Mouse (Mus musculus) cortical plate, adult 2 months (tissue): ENCODE measurements at regions not wholly inside any gene's neighbourhood (a gene's known extent, or its start where the extent isn't known, plus 50 kb on each side); places are given as distances from the start of the nearest gene placed in this dataset.

Experiments
- H3K27ac ChIP-seq: fragments of 200-500 bp; 2 replicates; pipeline ENCODE4 v1.5.1; 2012; ENCODE audit warnings: low read length, control low read depth, inconsistent platforms; ENCODE audit not compliant: insufficient read depth
- H3K4me1 ChIP-seq: fragments of 200-500 bp; 2 replicates; pipeline ENCODE4 v1.6.1; 2011; ENCODE audit warnings: low read length; ENCODE audit not compliant: control insufficient read depth, insufficient read depth
- H3K4me3 ChIP-seq: fragments of 200-500 bp; 2 replicates; pipeline ENCODE4 v1.5.1; 2011; ENCODE audit warnings: mild to moderate bottlenecking, low read length, control low read depth; ENCODE audit not compliant: insufficient read depth
- CTCF ChIP-seq: fragments of 200-500 bp; IDR thresholded peaks from 2 replicates; pipeline ENCODE4 v1.5.1; 2011; ENCODE audit warnings: mild to moderate bottlenecking, control low read depth, low read length; ENCODE audit not compliant: insufficient read depth; ENCODE audit errors: extremely low read depth
- POLR2A ChIP-seq: fragments of 200-500 bp; IDR thresholded peaks from 2 replicates; pipeline ENCODE4 v1.6.1; 2011; ENCODE audit warnings: mild to moderate bottlenecking, low read length, control low read depth; ENCODE audit not compliant: insufficient read depth; ENCODE audit errors: extremely low read depth

- Histone ChIP-seq H3K4me1 (no peaks in the 10 kb centered on the region; the same call in 1 of the 2 replicates), H3K27ac (no peak overlapping the region), H3K4me3 (no peak overlapping the region)
- TF ChIP-seq CTCF: no peak
- no peak for TF ChIP-seq POLR2A
These were observed 135.0 kb downstream of the Zfp706 start for GRCm38 (mm10) chr15:36872566-36872965.

- H3K4me3 ChIP-seq: no peak overlapping the region
- H3K27ac ChIP-seq: no peak overlapping the region
- TF ChIP-seq POLR2A: no peak
- TF ChIP-seq CTCF: no peak
- no peaks in the 10 kb centered on the region; the same call in 1 of the 2 replicates for H3K4me1 ChIP-seq
These were observed 136.9 kb downstream of the Zfp706 start for GRCm38 (mm10) chr15:36870717-36871116.

DNA sequence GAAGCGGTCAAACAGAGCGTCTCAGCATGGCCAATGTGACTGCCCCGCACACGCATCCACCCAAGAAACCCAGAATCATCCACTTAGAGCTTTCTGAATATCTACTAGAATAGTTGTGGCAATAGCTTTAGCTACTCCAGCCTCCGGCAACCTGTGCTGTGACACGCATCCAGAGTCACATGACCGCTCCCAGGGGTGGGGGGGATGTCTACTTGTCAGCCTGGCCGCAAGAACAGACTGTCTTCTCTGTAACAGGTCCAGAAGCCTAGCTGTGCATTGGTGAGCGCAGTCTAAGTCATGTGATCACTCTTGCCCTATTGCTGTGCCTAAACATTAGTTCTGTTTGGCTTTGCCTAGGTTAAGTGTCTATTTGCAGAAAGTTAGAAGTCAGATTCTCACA is 137.5 kb downstream of the Zfp706 start:
- Histone ChIP-seq H3K4me1 (no peaks in the 10 kb centered on the region; the same call in 1 of the 2 replicates), H3K27ac (no peak overlapping the region), H3K4me3 (no peak overlapping the region)
- no peak for TF ChIP-seq CTCF
- no peak for TF ChIP-seq POLR2A

- no peaks in the 10 kb centered on the region for H3K4me1 ChIP-seq
- H3K27ac ChIP-seq: no peak overlapping the region
- no peak overlapping the region for H3K4me3 ChIP-seq
- no peak for TF ChIP-seq CTCF
- no peak for TF ChIP-seq POLR2A
These were observed 141.5 kb downstream of the Zfp706 start for GRCm38 (mm10) chr15:36866088-36866487.

DNA sequence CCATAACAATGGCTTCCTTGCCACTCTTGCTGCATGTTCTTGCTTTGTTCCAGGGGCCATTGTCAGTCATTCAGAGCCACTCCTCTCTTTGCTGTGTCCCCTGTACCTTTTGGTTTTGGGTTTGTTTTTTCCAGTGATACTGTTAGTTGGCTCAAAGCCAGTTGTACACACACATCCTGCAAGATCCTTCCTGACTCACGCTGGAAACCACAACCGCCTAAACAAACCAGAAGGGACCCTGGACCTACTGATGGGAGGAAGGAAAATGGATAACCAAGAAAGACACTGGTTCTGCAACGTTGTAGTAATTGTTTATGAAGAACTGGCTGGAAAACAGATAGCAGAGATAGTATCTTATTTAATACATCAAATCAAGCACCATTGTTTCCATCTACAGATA is 142.2 kb downstream of the Zfp706 start:
- Histone ChIP-seq H3K4me1 (no peaks in the 10 kb centered on the region), H3K4me3 (no peak overlapping the region), H3K27ac (no peak overlapping the region)
- TF ChIP-seq POLR2A (no peak), CTCF (no peak)

- Histone ChIP-seq H3K27ac (no peak overlapping the region), H3K4me1 (no peaks in the 10 kb centered on the region), H3K4me3 (no peak overlapping the region)
- no peak for TF ChIP-seq POLR2A
- no peak for TF ChIP-seq CTCF
These were observed 143.5 kb downstream of the Zfp706 start for GRCm38 (mm10) chr15:36864046-36864445.

GRCm38 (mm10) chr15:36858711-36859110 is 148.9 kb downstream of the Zfp706 start:
- TF ChIP-seq CTCF (no peak), POLR2A (no peak)
- Histone ChIP-seq H3K27ac (no peak overlapping the region), H3K4me3 (no peak overlapping the region), H3K4me1 (no peaks in the 10 kb centered on the region; the same call in 1 of the 2 replicates)

DNA sequence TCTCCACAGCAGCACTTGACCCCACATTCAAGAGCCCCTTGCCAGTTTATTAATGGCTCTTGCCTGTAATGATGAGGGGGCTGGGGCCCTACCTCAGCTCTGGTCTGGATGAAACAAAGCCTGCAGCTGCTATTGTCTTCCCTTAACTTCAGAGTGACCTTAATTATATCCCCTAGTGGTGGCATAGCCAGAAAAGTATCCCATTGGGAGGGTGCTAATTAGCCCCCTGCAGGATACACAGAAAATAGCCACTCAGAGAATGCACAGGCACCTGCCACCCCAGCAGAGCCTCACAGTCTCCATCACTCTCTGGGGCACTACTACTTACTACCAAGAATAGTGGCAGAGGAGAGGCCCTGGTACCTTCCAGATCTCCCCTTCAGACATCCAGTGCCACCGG is 150.0 kb downstream of the Zfp706 start:
- H3K4me3 ChIP-seq: no peak overlapping the region
- TF ChIP-seq CTCF: no peak
- no peak for TF ChIP-seq POLR2A
- no peaks in the 10 kb centered on the region; the same call in 1 of the 2 replicates for H3K4me1 ChIP-seq

DNA sequence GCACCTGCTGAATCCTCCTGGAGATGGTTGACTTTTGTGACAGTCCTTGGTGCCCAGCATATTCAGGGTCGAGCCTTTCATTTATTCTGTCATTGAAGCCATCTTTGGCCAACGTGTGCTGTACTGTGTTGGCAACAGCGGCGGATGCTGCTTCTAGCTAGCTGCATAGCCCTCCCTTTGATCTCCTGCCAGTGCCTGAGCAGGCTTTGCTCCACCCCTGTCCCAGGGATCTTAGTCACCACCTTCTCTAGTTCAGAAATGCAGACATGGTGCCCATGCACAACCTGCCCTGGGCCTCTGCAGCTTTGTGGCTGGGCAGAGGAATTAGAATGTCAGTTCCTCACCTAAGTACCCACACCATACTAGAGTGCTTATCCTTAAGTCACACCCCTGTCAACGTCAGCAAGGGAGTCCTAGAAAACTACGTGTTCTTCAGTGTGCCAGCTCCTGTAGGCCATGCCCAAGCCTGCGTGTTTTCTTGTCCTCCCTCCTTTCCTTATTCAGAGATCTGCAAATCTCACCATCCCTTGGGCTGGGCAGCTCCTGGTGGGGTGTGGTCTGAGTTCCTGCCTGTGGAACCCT is 151.9 kb downstream of the Zfp706 start:
- no peak overlapping the region for H3K4me3 ChIP-seq
- no peaks in the 10 kb centered on the region; the same call in 1 of the 2 replicates for H3K4me1 ChIP-seq
- TF ChIP-seq POLR2A: no peak
- TF ChIP-seq CTCF: no peak
- no peak overlapping the region for H3K27ac ChIP-seq

More for the DNA sequence above, 150.0 kb downstream of the Zfp706 start:
- no peak overlapping the region for H3K27ac ChIP-seq

- Histone ChIP-seq H3K4me3 (no peak overlapping the region), H3K4me1 (no peaks in the 10 kb centered on the region; the same call in 1 of the 2 replicates), H3K27ac (no peak overlapping the region)
- TF ChIP-seq CTCF: no peak
- no peak for TF ChIP-seq POLR2A
These were observed 152.7 kb downstream of the Zfp706 start for GRCm38 (mm10) chr15:36854900-36855321.
